Mouse (Mus musculus): Measurements from ENCODE around the gene Sema3c. TPM values are rescaled to one million over a fixed set of nuclear protein-coding genes. Genes with fewer than 3 reads are reported as not detected.
"Not testable (repeated sequence)": the region's sequence is repeated elsewhere in the genome, so short reads cannot be mapped to it uniquely, and the experiment has no call there.

Gene Sema3c
- polyA plus RNA-seq (2015; fragmentation: Nextera tagmentation; extraction: Ambion mirVana), result 88.1 and 89.1 TPM in 2 replicates

GRCm38 (mm10) chr5:17573694-17574380, at the start of gene Sema3c:
Sema3c (plus strand) TSS chr5:17574281.
- H3K36me3 ChIP-seq, result no peaks in the 10 kb centered on the region
- H3K4me3 ChIP-seq (replicated peaks), result peak within 1 kb of the TSS; percentile 67
- WGBS, result under 1% methylated on average over 16 of the region's 16 CpGs
- peak within 1 kb of the TSS; percentile 62 for H3K9ac ChIP-seq
- peak within 1 kb of the TSS; percentile 69 for H3K4me2 ChIP-seq
- 0 out of 2 replicates have a peak, but pooled peaks cover 10% of the 10 kb centered on the region for H3K4me1 ChIP-seq
- H3K27me3 ChIP-seq, result no peaks in the 10 kb centered on the region
- no peaks in the 10 kb centered on the region for H3K9me3 ChIP-seq (replicated peaks)
- peak within 1 kb of the TSS; percentile 92 for H3K27ac ChIP-seq
- ATAC-seq (replicated peaks; ENCODE audit: low FRiP score), result peak; percentile 34

- H3K9me3 ChIP-seq (replicated peaks); H3K4me2 ChIP-seq; H3K36me3 ChIP-seq; H3K9ac ChIP-seq; H3K27ac ChIP-seq; H3K27me3 ChIP-seq; H3K4me3 ChIP-seq (replicated peaks); H3K4me1 ChIP-seq; ATAC-seq (replicated peaks; ENCODE audit: low FRiP score): not testable (repeated sequence)
- 93% methylated on average over 2 of the region's 2 CpGs for WGBS
Measured at GRCm38 (mm10) chr5:17531165-17531564, 42.9 kb upstream of the Sema3c start.

GRCm38 (mm10) chr5:17543141-17543540, 30.9 kb upstream of the Sema3c start:
- H3K27me3 ChIP-seq, result no peaks in the 10 kb centered on the region
- H3K9me3 ChIP-seq (replicated peaks), result no peaks in the 10 kb centered on the region
- H3K36me3 ChIP-seq, result no peaks in the 10 kb centered on the region
- H3K4me1 ChIP-seq, result no peaks in the 10 kb centered on the region
- no peak overlapping the region for H3K4me2 ChIP-seq
- no peak overlapping the region for H3K9ac ChIP-seq
- H3K4me3 ChIP-seq (replicated peaks), result no peak overlapping the region
- ATAC-seq (replicated peaks; ENCODE audit: low FRiP score), result no peak
- no peak overlapping the region for H3K27ac ChIP-seq
- 65% methylated on average over 4 of the region's 4 CpGs for WGBS

GRCm38 (mm10) chr5:17544904-17545449, 29.1 kb upstream of the Sema3c start:
- Histone ChIP-seq H3K4me3 (replicated peaks) (no peak overlapping the region), H3K4me1 (no peaks in the 10 kb centered on the region), H3K9ac (no peak overlapping the region), H3K4me2 (no peak overlapping the region), H3K27me3 (no peaks in the 10 kb centered on the region), H3K27ac (no peak overlapping the region), H3K36me3 (no peaks in the 10 kb centered on the region), H3K9me3 (replicated peaks) (no peaks in the 10 kb centered on the region)
- ATAC-seq (replicated peaks; ENCODE audit: low FRiP score), result no peak
- 86% methylated on average over 2 of the region's 2 CpGs for WGBS

- Histone ChIP-seq H3K27me3 (no peaks in the 10 kb centered on the region), H3K27ac (no peak overlapping the region), H3K4me3 (replicated peaks) (no peak overlapping the region), H3K4me2 (no peak overlapping the region), H3K36me3 (no peaks in the 10 kb centered on the region), H3K9ac (no peak overlapping the region), H3K9me3 (replicated peaks) (no peaks in the 10 kb centered on the region), H3K4me1 (no peaks in the 10 kb centered on the region)
- ATAC-seq (replicated peaks; ENCODE audit: low FRiP score), result no peak
- WGBS, result 49% methylated on average over 3 of the region's 3 CpGs
Measured at GRCm38 (mm10) chr5:17551693-17552092, 22.4 kb upstream of the Sema3c start.

- H3K9ac ChIP-seq, result no peak overlapping the region
- H3K4me2 ChIP-seq, result no peak overlapping the region
- no peaks in the 10 kb centered on the region for H3K4me1 ChIP-seq
- no peak overlapping the region for H3K4me3 ChIP-seq (replicated peaks)
- peak; percentile 64 for ATAC-seq (replicated peaks; ENCODE audit: low FRiP score)
- no peaks in the 10 kb centered on the region for H3K36me3 ChIP-seq
- WGBS, result 37% methylated on average over 7 of the region's 7 CpGs
- no peaks in the 10 kb centered on the region for H3K27me3 ChIP-seq
- H3K9me3 ChIP-seq (replicated peaks), result no peaks in the 10 kb centered on the region
- H3K27ac ChIP-seq, result no peak overlapping the region
Measured at GRCm38 (mm10) chr5:17556073-17556473, 18.0 kb upstream of the Sema3c start.

GRCm38 (mm10) chr5:17556715-17557265, 17.3 kb upstream of the Sema3c start:
- H3K4me1 ChIP-seq, result no peaks in the 10 kb centered on the region
- no peak overlapping the region for H3K4me2 ChIP-seq
- no peak overlapping the region for H3K4me3 ChIP-seq (replicated peaks)
- ATAC-seq (replicated peaks; ENCODE audit: low FRiP score), result no peak
- no peaks in the 10 kb centered on the region for H3K27me3 ChIP-seq
- 93% methylated on average over 3 of the region's 3 CpGs for WGBS
- H3K36me3 ChIP-seq, result no peaks in the 10 kb centered on the region
- no peak overlapping the region for H3K9ac ChIP-seq
- H3K9me3 ChIP-seq (replicated peaks), result no peaks in the 10 kb centered on the region
- no peak overlapping the region for H3K27ac ChIP-seq

- no peaks in the 10 kb centered on the region for H3K27me3 ChIP-seq
- H3K9me3 ChIP-seq (replicated peaks), result no peaks in the 10 kb centered on the region
- no peak overlapping the region for H3K9ac ChIP-seq
- H3K4me3 ChIP-seq (replicated peaks), result no peak overlapping the region
- H3K36me3 ChIP-seq, result no peaks in the 10 kb centered on the region
- H3K4me2 ChIP-seq, result no peak overlapping the region
- no peak for ATAC-seq (replicated peaks; ENCODE audit: low FRiP score)
- whole genome bisulfite sequencing, result 79% methylated on average over 6 of the region's 6 CpGs
- H3K4me1 ChIP-seq, result 0 out of 2 replicates have a peak, but pooled peaks cover 10% of the 10 kb centered on the region
- no peak overlapping the region for H3K27ac ChIP-seq
Measured at GRCm38 (mm10) chr5:17571571-17571970, 2.5 kb upstream of the Sema3c start.

- peak overlapping the region; percentile 67 for H3K4me3 ChIP-seq (replicated peaks)
- WGBS, result under 1% methylated on average over 59 of the region's 59 CpGs
- ATAC-seq (replicated peaks; ENCODE audit: low FRiP score), result peak; percentile 96
Measured at GRCm38 (mm10) chr5:17574413-17575182, 517 bp downstream of the Sema3c start.

GRCm38 (mm10) chr5:17575183-17575495, 1.1 kb downstream of the Sema3c start:
- H3K4me3 ChIP-seq (replicated peaks), result peak overlapping the region; percentile 67
- H3K36me3 ChIP-seq, result peaks cover 4% of the 10 kb centered on the region; the same call in 1 of the 2 replicates
- peak overlapping the region; percentile 92 for H3K27ac ChIP-seq
- no peak; the same call in 1 of the 2 replicates for ATAC-seq (replicated peaks; ENCODE audit: low FRiP score)
- 5% methylated on average over 7 of the region's 7 CpGs for WGBS
- peak overlapping the region; percentile 62 for H3K9ac ChIP-seq
- H3K4me2 ChIP-seq, result peak overlapping the region; percentile 69
- H3K4me1 ChIP-seq, result 0 out of 2 replicates have a peak, but pooled peaks cover 10% of the 10 kb centered on the region
- H3K27me3 ChIP-seq, result no peaks in the 10 kb centered on the region
- no peaks in the 10 kb centered on the region for H3K9me3 ChIP-seq (replicated peaks)

More at GRCm38 (mm10) chr5:17574413-17575182, 517 bp downstream of the Sema3c start:
- Histone ChIP-seq H3K27ac (peak overlapping the region; percentile 92), H3K36me3 (peaks cover 3% of the 10 kb centered on the region; the same call in 1 of the 2 replicates), H3K27me3 (no peaks in the 10 kb centered on the region), H3K9me3 (replicated peaks) (no peaks in the 10 kb centered on the region), H3K4me1 (0 out of 2 replicates have a peak, but pooled peaks cover 10% of the 10 kb centered on the region), H3K4me2 (peak overlapping the region; percentile 69), H3K9ac (peak overlapping the region; percentile 62)

GRCm38 (mm10) chr5:17576069-17576468, 2.0 kb downstream of the Sema3c start:
- Histone ChIP-seq H3K36me3 (peaks cover 4% of the 10 kb centered on the region; the same call in 1 of the 2 replicates), H3K4me2 (peak overlapping the region; percentile 69), H3K4me1 (0 out of 2 replicates have a peak, but pooled peaks cover 10% of the 10 kb centered on the region), H3K4me3 (replicated peaks) (peak overlapping the region; percentile 67), H3K27me3 (no peaks in the 10 kb centered on the region), H3K9ac (no peak overlapping the region), H3K9me3 (replicated peaks) (no peaks in the 10 kb centered on the region), H3K27ac (no peak overlapping the region)
- no peak for ATAC-seq (replicated peaks; ENCODE audit: low FRiP score)
- 39% methylated on average over 2 of the region's 2 CpGs for WGBS
